Mouse (Mus musculus) ES-E14 (cell line): ENCODE data around the gene Slc35c1.

ENCODE experiments used
- CHD2 ChIP-seq: IDR thresholded peaks from 2 replicates; pipeline ENCODE4 v1.6.1; 2014; ENCODE audit warnings: mild to moderate bottlenecking, low read depth, low read length, inconsistent platforms
- HCFC1 ChIP-seq: IDR thresholded peaks from 2 replicates; pipeline ENCODE4 v1.6.1; 2012; ENCODE audit warnings: low read length, inconsistent platforms, borderline replicate concordance; ENCODE audit not compliant: insufficient read depth
- ZC3H11A ChIP-seq: IDR thresholded peaks from 2 replicates; pipeline ENCODE4 v1.6.1; 2012; ENCODE audit warnings: low read depth, mild to moderate bottlenecking, inconsistent platforms, low read length, borderline replicate concordance
- ZNF384 ChIP-seq: IDR thresholded peaks from 2 replicates; pipeline ENCODE4 v1.6.1; 2012; ENCODE audit warnings: low read depth, low read length, inconsistent platforms

DNA sequence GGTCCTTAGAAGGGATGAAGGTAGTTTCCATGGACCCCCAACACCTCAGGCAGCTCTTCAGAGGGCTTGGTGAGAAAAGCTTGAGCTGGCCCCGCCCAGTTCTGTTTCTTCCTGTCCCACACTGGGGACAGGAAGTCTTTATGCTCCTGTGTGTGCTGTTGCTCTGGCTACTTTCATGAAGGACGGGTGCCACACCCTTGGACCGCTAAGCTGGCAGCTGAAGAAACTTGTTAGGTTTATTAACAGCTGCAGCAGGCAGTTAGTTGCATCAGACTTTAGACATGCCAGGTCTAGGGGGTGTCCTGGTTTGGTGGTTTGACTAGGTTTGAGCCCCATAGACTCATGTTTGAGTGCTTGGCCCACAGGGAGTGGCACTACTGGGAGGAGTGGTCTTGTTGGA is 4.4 kb upstream of the Slc35c1 start:
- TF ChIP-seq ZC3H11A (no peak), HCFC1 (no peak), CHD2 (no peak), ZNF384 (no peak)
